Mouse (Mus musculus): ENCODE results near the gene Syde1.

The Syde1 gene

GRCm38 (mm10) chr10:78575690-78576089, 16.1 kb downstream of the Syde1 start:
- DNase-seq (ENCODE audit: low spot score): peak; percentile 14

GRCm38 (mm10) chr10:78575105-78575632, 16.6 kb downstream of the Syde1 start:
- no peak for DNase-seq (ENCODE audit: low spot score)

GRCm38 (mm10) chr10:78574250-78575104, 17.3 kb downstream of the Syde1 start, which contains the start of gene Ilvbl:
Gene Ilvbl, plus strand, starts transcription at chr10:78574346.
- peak; percentile 96 for DNase-seq (ENCODE audit: low spot score)

DNA sequence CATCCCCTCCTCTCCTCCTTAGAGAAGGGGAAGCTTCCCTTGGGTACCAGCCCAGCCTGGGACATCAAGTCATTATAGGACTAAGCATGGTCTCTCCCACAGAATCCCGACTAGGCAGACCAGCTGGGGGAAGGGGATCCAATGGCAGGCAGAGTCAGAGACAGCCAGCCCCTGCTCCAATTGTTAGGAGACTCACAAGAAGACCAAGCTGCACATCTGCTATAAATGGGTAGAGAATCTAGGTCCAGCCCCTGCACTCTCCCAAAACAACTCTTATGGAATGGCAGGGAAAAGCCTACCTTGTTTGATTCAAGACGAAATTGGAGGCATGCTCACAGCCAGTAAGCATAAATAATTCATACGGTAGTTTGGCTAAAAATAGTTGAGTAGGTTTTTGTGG, 18.5 kb downstream of the Syde1 start:
- DNase-seq (ENCODE audit: low spot score): no peak

GRCm38 (mm10) chr10:78570897-78571296, 20.9 kb downstream of the Syde1 start:
- DNase-seq (ENCODE audit: low spot score): no peak

DNA sequence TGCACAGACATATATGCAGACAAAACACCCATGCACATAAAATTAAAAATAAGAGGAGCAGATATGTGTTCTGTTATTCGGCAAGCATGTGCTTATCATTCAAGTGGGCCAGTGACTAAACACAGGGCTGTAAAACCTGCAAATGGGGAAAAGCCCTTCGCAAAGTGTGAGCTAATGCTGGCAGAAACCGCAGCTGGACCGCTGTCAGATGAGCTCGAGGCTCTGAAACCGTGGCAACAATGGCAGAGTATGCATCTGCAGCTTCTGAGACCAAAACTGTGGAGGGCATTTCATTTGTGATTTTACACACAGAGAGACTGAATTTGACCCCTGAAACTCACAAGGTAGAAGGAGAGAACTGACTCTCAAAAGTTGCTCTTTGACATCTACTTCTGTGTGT, 21.3 kb downstream of the Syde1 start:
- no peak for DNase-seq (ENCODE audit: low spot score)

- no peak for DNase-seq (ENCODE audit: low spot score)
Measured at GRCm38 (mm10) chr10:78569686-78570085, 22.1 kb downstream of the Syde1 start.

- DNase-seq (ENCODE audit: low spot score): no peak
Measured at GRCm38 (mm10) chr10:78569191-78569590, 22.6 kb downstream of the Syde1 start.

DNA sequence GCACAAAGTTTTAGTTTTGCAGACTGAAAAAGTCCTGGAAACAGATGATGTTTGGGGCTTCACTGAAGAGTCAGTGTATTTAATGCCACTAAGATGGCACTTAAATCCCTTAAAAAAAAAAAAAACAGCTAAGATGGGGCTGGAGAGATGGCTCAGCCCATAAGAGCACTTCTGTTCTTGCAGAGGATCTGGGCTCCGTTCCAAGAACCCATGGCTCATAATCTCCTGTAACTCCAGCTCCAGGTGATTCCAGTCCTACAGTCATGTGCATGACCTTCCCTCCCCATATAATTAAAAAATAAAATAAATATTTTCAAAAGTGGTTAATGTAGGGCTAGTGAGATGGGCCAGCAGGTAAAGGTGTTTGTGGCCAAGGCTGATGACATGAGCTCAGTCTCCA, 26.7 kb downstream of the Syde1 start:
- no peak for DNase-seq (ENCODE audit: low spot score)

GRCm38 (mm10) chr10:78540943-78541342, 50.8 kb downstream of the Syde1 start:
- DNase-seq (ENCODE audit: low spot score): no peak

Data from c-Kit-positive CD71-positive TER-119-positive erythroid progenitor cells, embryonic 14.5 days (primary cell).